Mouse (Mus musculus) ES-E14 (cell line): ENCODE measurements at regions not wholly inside any gene's neighbourhood (a gene's known extent, or its start where the extent isn't known, plus 50 kb on each side); places are given as distances from the start of the nearest gene placed in this dataset.
A peak's percentile ranks its signal among the peaks of the same experiment; 100 is the strongest.

Source experiments
- DNase-seq: peaks from one replicate; pipeline ENCODE4 v3.0.0-alpha.2; 2013; ENCODE audit warnings: low read depth, low spot score
- H3K27ac ChIP-seq: 2 replicates; pipeline ENCODE4 v1.5.1; 2012; ENCODE audit warnings: low read depth, mild to moderate bottlenecking, low read length, moderate library complexity, mixed read lengths; ENCODE audit not compliant: poor library complexity, insufficient read depth, severe bottlenecking
- H3K36me3 ChIP-seq: 2 replicates; pipeline ENCODE4 v1.6.1; 2012; ENCODE audit warnings: mild to moderate bottlenecking, low read length, moderate library complexity, mixed read lengths; ENCODE audit not compliant: control insufficient read depth, poor library complexity, insufficient read depth, severe bottlenecking
- H3K4me1 ChIP-seq, 2 experiments: fragments of 150-350 bp in 1 of 2; sonication (generic) in 1 of 2; 2 replicates each; pipeline ENCODE4 v1.6.1; 2012; ENCODE audit warnings: low read length in 2 of 2, mild to moderate bottlenecking in 1 of 2, mixed read lengths in 1 of 2; ENCODE audit not compliant: control insufficient read depth in 2 of 2, insufficient read depth in 2 of 2, poor library complexity in 1 of 2
- H3K4me3 ChIP-seq, 2 experiments: fragments of 150-350 bp in 1 of 2; sonication (generic) in 1 of 2; 2 replicates each; pipeline ENCODE4 v1.5.1; 2012; ENCODE audit warnings: low read length in 2 of 2, low read depth in 1 of 2, mild to moderate bottlenecking in 1 of 2, mixed read lengths in 1 of 2; ENCODE audit not compliant: insufficient read depth in 1 of 2, poor library complexity in 1 of 2, severe bottlenecking in 1 of 2
- H3K9ac ChIP-seq: 2 replicates; pipeline ENCODE4 v1.6.1; 2012; ENCODE audit warnings: low read depth, mild to moderate bottlenecking, low read length, mixed read lengths; ENCODE audit not compliant: poor library complexity, insufficient read depth, severe bottlenecking
- H3K9me3 ChIP-seq: fragments of 150-350 bp; sonication (generic); 2 replicates; pipeline ENCODE4 v1.6.1; 2012; ENCODE audit warnings: low read depth, mild to moderate bottlenecking, low read length; ENCODE audit not compliant: control insufficient read depth, insufficient read depth
- CHD2 ChIP-seq: IDR thresholded peaks from 2 replicates; pipeline ENCODE4 v1.6.1; 2014; ENCODE audit warnings: mild to moderate bottlenecking, low read depth, low read length, inconsistent platforms
- HCFC1 ChIP-seq: IDR thresholded peaks from 2 replicates; pipeline ENCODE4 v1.6.1; 2012; ENCODE audit warnings: low read length, inconsistent platforms, borderline replicate concordance; ENCODE audit not compliant: insufficient read depth
- MAFK ChIP-seq: IDR thresholded peaks from 2 replicates; pipeline ENCODE4 v1.6.1; 2014; ENCODE audit warnings: mild to moderate bottlenecking, low read depth, low read length, inconsistent platforms; ENCODE audit not compliant: insufficient read depth
- ZC3H11A ChIP-seq: IDR thresholded peaks from 2 replicates; pipeline ENCODE4 v1.6.1; 2012; ENCODE audit warnings: low read depth, mild to moderate bottlenecking, inconsistent platforms, low read length, borderline replicate concordance
- ZNF384 ChIP-seq: IDR thresholded peaks from 2 replicates; pipeline ENCODE4 v1.6.1; 2012; ENCODE audit warnings: low read depth, low read length, inconsistent platforms
- in situ Hi-C, 2 experiments: fragments of 600-800 bp; cut with MboI; formaldehyde crosslinking; loops; one replicate each; pipeline ENCODE4 v1.15.1; 2025; ENCODE audit warnings: low sequenced_read_pairs in 2 of 2, inconsistent platforms in 1 of 2; ENCODE audit not compliant: unreplicated experiment in 2 of 2

DNA sequence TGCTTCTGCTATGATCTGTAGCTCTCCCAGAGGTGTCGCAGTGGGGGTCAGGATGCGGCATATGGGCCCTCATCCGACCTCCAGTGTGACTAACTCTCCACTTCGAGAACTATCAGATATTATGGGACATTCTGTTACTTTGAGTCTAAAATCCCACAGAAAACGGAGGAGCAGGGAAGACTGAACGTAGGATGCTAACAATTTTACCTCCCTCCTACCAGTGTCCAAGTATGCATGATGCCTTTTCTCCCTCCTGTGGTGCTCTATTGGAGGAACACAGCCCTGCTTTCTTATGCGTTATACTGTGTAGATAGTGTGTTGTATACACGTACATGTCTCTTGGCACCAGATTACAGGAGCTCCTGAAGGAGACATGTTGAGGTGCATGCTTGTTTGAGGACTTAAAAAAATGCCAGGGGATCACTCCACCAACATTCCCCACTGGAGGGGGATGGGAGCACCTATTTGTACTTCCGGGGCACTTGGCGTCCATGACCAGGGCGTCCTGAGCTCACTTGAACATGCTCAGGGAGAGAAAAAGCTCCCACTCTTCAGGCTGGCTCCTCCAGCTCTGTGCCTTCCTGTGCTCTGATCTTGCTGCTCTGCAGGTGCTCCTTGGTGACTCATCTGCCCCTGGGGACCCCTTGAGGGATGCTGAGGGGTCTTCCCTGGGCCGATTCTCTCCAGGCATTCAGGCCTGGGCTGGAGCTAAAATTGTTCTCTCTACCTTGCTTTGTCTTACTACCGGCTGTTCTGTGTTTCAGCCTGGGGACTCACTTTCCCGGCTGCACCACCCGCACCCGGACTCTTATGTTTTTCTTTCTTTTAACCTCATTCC, 73.6 kb upstream of the Bod1 start:
- H3K9me3 ChIP-seq, result no peaks in the 10 kb centered on the region
- no peak overlapping the region for H3K9ac ChIP-seq
- no peak overlapping the region for H3K4me3 ChIP-seq
- in situ Hi-C loops, result no loop called here
- TF ChIP-seq ZNF384, result no peak
- TF ChIP-seq HCFC1, result no peak
- no peak for TF ChIP-seq ZC3H11A
- peaks cover 5 to 22% of the 10 kb centered on the region in 2 experiments; a peak in 3 of 4 replicates for H3K4me1 ChIP-seq
- H3K27ac ChIP-seq, result peak overlapping the region; percentile 57
- peak; percentile 12 for DNase-seq
- no peaks in the 10 kb centered on the region for H3K36me3 ChIP-seq

DNA sequence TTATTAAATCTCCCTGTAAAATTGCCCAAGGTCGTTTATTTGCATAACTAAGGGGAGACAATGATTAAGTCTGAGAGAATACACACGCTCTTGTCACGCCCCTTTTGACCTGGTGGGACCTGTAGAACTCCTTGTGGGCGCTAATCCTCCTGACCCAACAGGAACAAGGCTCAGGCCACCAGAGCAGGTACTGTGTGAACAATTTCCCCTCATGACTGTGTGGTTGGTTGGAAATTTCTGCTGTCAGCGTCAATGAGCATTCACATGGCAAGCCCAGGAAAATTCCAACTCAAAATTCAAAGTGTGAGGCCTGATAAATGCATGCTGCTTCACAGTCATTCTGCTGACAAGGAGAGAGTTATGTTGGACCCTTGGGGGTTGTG, 74.2 kb upstream of the Bod1 start:
- no peak for TF ChIP-seq ZNF384
- no peak for TF ChIP-seq CHD2
- DNase-seq, result peak; percentile 26
- in situ Hi-C loops, result no loop called here
- H3K4me3 ChIP-seq, result no peak overlapping the region
- no peaks in the 10 kb centered on the region for H3K36me3 ChIP-seq
- H3K27ac ChIP-seq, result no peak overlapping the region; the same call in 1 of the 2 replicates
- peaks cover 5 to 22% of the 10 kb centered on the region in 2 experiments; a peak in 3 of 4 replicates for H3K4me1 ChIP-seq
- no peak overlapping the region for H3K9ac ChIP-seq
- no peaks in the 10 kb centered on the region for H3K9me3 ChIP-seq

DNA sequence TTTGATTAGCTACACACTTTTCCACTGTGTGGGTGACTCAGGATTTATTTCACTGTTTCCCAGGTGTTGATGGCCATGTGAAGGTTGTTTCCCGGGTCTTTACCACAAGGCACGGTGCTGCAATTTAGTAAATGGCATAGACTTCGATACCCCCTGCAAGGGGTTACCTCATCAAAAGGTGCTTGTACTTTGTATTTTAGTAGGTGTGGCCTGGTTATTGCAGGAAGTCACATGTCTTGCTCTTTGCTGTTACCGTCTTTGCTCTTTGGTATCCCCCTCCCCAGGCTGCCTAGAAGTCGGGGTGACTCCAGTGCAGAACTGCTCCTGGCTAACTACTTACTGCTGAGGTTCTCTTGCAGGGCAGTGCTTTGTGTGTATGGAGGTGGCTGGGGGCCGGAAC, 74.8 kb upstream of the Bod1 start:
- TF ChIP-seq CHD2 (no peak), ZNF384 (no peak), HCFC1 (no peak), MAFK (no peak), ZC3H11A (no peak)
- Histone ChIP-seq H3K9ac (no peak overlapping the region), H3K27ac (no peak overlapping the region), H3K4me1 (peaks cover 5 to 22% of the 10 kb centered on the region in 2 experiments; a peak in 3 of 4 replicates), H3K9me3 (no peaks in the 10 kb centered on the region), H3K4me3 (no peak overlapping the region), H3K36me3 (no peaks in the 10 kb centered on the region)
- DNase-seq, result no peak
- in situ Hi-C loops, result no loop called here

DNA sequence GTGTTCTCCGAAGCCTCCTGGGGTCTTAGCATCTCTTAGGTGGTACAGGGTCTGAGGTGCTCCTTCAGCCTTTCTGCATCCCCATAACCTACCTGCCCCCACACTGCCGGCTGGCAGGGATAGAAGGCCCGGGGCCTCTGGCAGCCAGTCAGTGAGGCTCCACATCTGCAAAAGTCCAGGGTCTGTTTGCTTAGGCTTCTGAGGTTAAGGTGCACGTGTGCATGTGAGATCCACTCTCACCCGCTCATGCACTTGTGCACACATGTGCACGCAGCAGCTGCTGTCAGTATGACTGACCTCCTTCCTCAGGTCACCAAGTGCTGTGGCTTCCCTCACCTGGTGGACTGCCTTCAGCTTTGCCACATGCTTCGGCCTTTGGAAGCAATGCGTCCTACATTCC, 75.3 kb upstream of the Bod1 start:
- H3K4me3 ChIP-seq, result no peak overlapping the region
- H3K9me3 ChIP-seq, result no peaks in the 10 kb centered on the region
- TF ChIP-seq ZC3H11A (no peak), CHD2 (no peak), MAFK (no peak)
- no peak overlapping the region for H3K27ac ChIP-seq
- H3K9ac ChIP-seq, result no peak overlapping the region
- H3K36me3 ChIP-seq, result no peaks in the 10 kb centered on the region
- in situ Hi-C loops, result no loop called here
- peaks cover 5 to 22% of the 10 kb centered on the region in 2 experiments; a peak in 3 of 4 replicates for H3K4me1 ChIP-seq
- no peak for DNase-seq
